Mouse (Mus musculus) B cell, adult 62 days (primary cell): ENCODE measurements around the gene Ubxn1. TPM values are rescaled to one million over a fixed set of nuclear protein-coding genes. Genes with fewer than 3 reads are reported as not detected.

Experiments
- total RNA-seq: library from RNA; stranded (reverse); gene quantifications from 4 replicates; pipeline ENCODE4 v1.2.4, GENCODE M21; 2023

The Ubxn1 gene
- 133 to 143 TPM (median 140 TPM) in 4 replicates for total RNA-seq

GRCm38 (mm10) chr19:8871267-8872186, at the start of gene Ubxn1:
Gene Ubxn1, plus strand, starts transcription at chr19:8871496.

GRCm38 (mm10) chr19:8829660-8830059, 41.6 kb upstream of the Ubxn1 start, which contains the start of gene AC129217.1:
Gene AC129217.1, plus strand, starts transcription at chr19:8829773.

DNA sequence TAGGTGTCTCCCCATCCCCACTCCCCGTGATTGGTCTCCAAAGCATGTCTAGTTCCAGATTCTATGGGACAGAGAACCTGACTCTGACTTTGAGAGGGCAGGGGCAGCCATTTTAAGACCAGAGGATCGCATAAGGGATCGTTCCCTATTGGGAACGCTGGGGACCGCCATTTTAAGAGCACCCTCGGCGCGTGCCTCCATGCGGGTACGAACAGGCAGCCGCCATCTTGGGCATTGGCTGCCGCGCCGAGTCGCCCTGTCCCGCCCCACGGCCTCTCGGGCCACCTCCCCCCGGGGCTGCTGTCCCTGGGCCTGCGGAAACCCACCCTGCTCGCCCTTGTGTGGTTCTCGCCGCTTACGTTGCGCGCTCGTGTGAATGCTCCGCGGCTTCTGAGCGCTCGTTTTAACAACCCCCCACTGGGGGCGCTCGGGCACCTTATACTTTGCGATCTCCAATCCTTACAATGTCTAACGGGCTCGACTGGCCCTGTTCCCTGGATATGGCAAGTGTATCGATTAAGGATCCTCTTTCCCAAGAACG, 34.0 kb upstream of the Ubxn1 start, which contains the start of gene Bscl2:
Gene Bscl2, plus strand, starts transcription at position 217 of the 541 bp plus-strand sequence.

DNA sequence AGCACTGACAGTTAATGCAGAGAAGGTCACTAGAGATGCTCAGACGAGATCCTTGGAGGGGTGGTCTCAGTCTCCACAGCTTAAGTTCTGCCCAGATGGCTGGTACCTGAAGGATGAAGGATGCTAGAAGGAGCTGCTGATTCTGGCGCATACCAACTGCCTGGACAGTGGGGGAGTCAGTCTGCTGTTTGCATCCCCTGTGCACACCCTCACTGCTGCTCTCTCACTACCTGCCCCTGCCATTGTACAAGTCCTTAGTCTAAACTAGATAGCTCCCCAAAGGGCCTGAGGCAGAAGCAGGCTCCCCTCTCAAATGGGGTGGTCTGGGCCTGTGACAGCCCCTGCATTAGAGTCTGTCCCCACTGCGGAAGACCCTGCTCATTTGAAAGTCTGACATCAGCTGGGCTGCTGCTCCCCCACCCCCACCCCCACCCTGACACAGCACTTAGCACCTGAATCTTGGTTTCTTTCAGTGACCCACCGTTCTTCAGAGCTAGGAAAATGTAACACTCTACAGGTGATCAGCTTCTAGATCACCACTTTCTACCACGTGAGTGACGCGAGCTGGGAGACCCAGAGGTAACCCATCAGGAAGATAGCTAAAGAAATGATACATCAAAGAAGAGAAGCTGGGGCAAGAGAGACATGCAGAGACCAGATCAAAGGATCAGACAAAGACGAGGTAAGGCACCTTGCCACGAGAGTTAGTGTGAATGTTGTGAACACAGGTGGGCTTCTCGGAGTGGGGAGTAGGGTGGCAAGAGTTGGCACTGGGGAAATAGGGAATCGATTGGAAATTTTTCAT, 32.0 kb upstream of the Ubxn1 start, which contains the start of gene Gng3:
Gene Gng3, minus strand, starts transcription at position 92 of the 805 bp plus-strand sequence.

DNA sequence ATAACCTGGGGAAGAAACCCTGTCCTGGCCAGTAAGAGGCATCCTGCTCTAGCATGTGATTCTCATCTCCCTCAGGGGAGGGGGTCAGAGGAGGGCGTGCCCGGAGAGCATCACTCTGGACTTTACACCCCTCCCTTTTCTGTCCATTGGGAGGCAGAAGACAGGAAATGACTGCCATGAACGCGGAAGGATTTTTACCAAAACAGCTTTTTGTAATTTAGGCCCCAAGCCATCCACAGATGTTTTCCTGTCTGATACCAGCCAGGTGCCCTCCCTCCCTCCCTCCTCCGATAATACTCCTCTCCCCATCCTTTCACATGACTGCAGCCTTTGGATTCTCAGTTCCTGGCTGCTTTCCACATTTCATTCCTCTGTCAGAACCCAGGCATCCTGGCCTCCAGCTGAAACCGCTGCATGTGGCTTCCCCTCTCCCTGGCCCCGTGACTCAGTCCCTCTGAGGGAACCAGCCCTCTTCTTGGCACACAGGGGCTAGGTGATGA, 20.8 kb upstream of the Ubxn1 start, which contains the start of gene Lrrn4cl:
Gene Lrrn4cl, plus strand, starts transcription at position 367 of the 500 bp plus-strand sequence.

GRCm38 (mm10) chr19:8880311-8881033, 9.2 kb downstream of the Ubxn1 start, which contains the start of gene Uqcc3:
Gene Uqcc3, minus strand, starts transcription at chr19:8880923.

GRCm38 (mm10) chr19:8883616-8884015, 12.3 kb downstream of the Ubxn1 start, which contains the start of the genes Lbhd1 and Gm49403:
Gene Lbhd1, plus strand, starts transcription at chr19:8883732.
Gene Gm49403, plus strand, starts transcription at chr19:8883930.

DNA sequence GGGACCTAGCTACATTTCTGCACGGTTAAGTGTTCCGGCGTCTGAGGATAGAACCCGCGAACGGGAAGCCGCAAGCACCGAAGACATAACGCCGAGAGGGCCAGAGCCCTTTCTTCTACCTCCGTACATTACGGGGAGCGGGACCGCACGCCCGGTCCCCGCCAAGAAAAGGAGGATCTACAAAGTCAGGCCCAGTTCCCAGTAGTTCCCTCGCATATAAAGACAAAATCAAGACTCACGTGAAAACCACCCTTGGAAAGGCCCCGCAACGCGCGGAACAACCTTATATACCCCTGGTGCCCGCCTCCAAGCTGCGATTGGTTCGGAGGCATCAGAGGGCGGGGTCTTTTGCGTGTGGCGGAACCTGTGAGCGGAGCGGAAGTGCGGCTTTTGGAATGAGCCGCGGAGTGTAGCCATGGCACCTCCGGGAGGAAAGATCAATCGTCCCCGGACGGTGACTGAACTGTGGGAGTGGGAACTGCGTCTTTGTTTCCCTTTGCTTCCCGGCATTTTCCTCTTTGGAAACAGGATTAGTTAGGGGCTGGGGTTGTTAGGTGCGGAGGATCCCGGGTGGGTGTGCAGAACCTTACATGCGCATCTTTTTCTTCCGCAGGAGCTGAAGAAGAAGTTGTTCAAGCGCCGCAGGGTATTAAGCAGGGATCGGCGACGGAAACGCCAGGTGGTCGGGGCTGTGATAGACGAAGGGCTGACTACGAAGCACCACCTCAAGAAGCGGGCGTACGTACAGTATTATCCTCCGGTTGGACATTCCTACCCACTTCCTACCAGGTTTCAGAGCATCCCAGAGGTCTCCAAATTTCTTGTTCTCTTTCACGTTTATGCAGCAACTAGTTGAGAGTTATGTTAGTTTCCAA, 17.5 kb downstream of the Ubxn1 start, which contains the start of the genes 1810009A15Rik and Gm49416:
Gene 1810009A15Rik, plus strand, starts transcription at position 343 of the 875 bp plus-strand sequence.
Gene Gm49416, plus strand, starts transcription at position 416 of the 875 bp plus-strand sequence.

GRCm38 (mm10) chr19:8892829-8893766, 21.8 kb downstream of the Ubxn1 start, which contains the start of gene Ints5:
Gene Ints5, plus strand, starts transcription at chr19:8893005.

DNA sequence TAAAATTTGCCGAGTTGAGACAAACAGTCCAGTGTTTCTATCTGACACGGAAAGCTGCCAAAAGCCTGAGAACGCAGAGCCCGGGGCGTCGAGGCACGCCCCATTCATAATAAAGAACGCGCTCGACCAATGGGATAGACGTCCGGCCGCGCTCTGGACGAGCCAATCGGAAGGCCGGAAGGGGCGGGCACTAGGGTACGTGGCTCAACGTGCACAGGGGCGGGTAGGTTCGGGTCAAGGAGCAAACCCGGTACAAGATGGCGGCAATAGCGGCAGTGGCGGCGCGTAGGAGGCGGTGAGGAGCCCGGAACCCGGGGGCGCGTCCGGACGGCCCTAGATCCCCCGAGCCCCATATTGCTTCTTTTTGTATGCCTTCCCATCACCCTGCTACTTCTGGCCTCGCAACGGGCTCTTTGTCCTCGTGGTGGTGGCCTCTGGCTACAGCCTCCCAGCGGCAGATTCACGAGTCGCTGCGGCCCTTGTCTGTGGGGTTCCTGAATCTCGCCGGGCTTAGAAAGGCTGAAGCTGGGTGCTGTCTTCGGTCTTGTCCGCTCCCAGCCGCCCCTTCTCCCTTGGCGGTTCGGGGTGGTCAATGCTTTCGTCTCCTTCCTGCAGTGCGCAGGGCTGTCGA, 26.7 kb downstream of the Ubxn1 start, which contains the start of gene Ganab:
Gene Ganab, plus strand, starts transcription at position 207 of the 631 bp plus-strand sequence.

DNA sequence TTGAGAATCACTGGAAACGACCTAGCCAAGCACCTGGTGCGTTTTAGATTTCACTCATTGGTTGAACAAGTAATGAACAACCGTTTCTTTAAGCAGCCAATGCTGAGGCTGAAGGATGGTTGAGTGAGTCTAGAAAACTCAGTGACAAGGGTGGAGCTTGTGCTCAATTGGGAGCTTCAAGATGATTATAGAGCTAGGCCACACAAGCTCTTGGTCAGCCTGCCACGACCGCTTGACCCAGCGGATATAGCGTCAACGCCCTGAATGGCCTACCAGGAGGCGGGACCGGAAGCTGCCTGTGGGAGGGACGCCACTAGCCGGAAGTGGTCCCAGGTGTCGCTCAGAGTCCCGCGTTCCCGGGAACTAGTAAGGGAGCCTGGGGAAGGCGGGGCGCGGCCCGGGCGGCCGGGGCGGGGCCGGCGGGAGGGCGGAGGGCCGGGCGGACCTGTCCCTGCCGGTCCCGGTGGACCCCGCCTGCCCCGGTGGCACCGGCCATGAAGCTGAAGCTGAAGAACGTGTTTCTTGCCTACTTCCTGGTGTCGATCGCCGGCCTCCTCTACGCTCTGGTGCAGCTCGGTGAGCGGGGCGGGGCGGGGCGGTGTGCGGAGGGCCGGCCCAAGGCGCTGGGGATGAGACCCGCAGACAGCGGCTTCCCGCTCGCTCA, 48.9 kb downstream of the Ubxn1 start, which contains the start of gene B3gat3:
Gene B3gat3, plus strand, starts transcription at position 302 of the 664 bp plus-strand sequence.

Other genes with a start within 250 kb of the Ubxn1 start
- not detected in 4 replicates for gene Chrm1, start 207.7 kb upstream of the Ubxn1 start, total RNA-seq
- gene Slc3a2, start 148.1 kb upstream of the Ubxn1 start, total RNA-seq: 230 to 247 TPM (median 235 TPM) in 4 replicates
- gene Wdr74, start 135.7 kb upstream of the Ubxn1 start, total RNA-seq: 62.8 to 83.7 TPM (median 79.5 TPM) in 4 replicates
- 3.0 to 7.4 TPM (median 4.7 TPM) in 4 replicates for gene 1700092M07Rik, start 130.8 kb upstream of the Ubxn1 start, total RNA-seq
- gene Stx5a, start 130.1 kb upstream of the Ubxn1 start, total RNA-seq: 237 to 245 TPM (median 241 TPM) in 4 replicates
- 377 to 393 TPM (median 389 TPM) in 4 replicates for gene Nxf1, start 114.4 kb upstream of the Ubxn1 start, total RNA-seq
- gene Tmem223, start 100.5 kb upstream of the Ubxn1 start, total RNA-seq: 26.2 to 31.3 TPM (median 28.9 TPM) in 4 replicates
- 63.6 to 73.3 TPM (median 71.5 TPM) in 4 replicates for gene Tmem179b, start 97.0 kb upstream of the Ubxn1 start, total RNA-seq
- gene Taf6l, start 85.1 kb upstream of the Ubxn1 start, total RNA-seq: 20.5 to 27.0 TPM (median 24.5 TPM) in 4 replicates
- 58.1 to 65.7 TPM (median 60.7 TPM) in 4 replicates for gene Polr2g, start 72.9 kb upstream of the Ubxn1 start, total RNA-seq
- 1.3 to 2.0 TPM (median 1.6 TPM) in 4 replicates for gene Zbtb3, start 68.9 kb upstream of the Ubxn1 start, total RNA-seq
- 28.9 to 33.7 TPM (median 30.1 TPM) in 4 replicates for gene Ttc9c, start 52.2 kb upstream of the Ubxn1 start, total RNA-seq
- gene Hnrnpul2, start 51.5 kb upstream of the Ubxn1 start, total RNA-seq: 104 to 114 TPM (median 109 TPM) in 4 replicates
- 6.4 to 30.3 TPM (median 16.5 TPM) in 4 replicates for gene AC129217.1, start 41.7 kb upstream of the Ubxn1 start, total RNA-seq
- gene Bscl2, start 34.0 kb upstream of the Ubxn1 start, total RNA-seq: 45.4 to 52.9 TPM (median 48.9 TPM) in 4 replicates
- gene Gng3, start 32.3 kb upstream of the Ubxn1 start, total RNA-seq: not detected in 4 replicates
- gene Lrrn4cl, start 20.7 kb upstream of the Ubxn1 start, total RNA-seq: 0.32 to 0.75 TPM (median 0.51 TPM) in 4 replicates
- gene Uqcc3, start 9.4 kb downstream of the Ubxn1 start, total RNA-seq: 20.6 to 24.9 TPM (median 22.3 TPM) in 4 replicates
- 5.1 to 16.0 TPM (median 14.2 TPM) in 4 replicates for gene Lbhd1, start 12.2 kb downstream of the Ubxn1 start, total RNA-seq
- not detected in 4 replicates for gene Gm49403, start 12.4 kb downstream of the Ubxn1 start, total RNA-seq
- gene 1810009A15Rik, start 17.4 kb downstream of the Ubxn1 start, total RNA-seq: 32.7 to 40.6 TPM (median 37.3 TPM) in 4 replicates
- 4.7 to 5.0 TPM in 2 of 4 replicates, not detected in the others for gene Gm49416, start 17.4 kb downstream of the Ubxn1 start, total RNA-seq
- 17.6 to 20.4 TPM (median 19.8 TPM) in 4 replicates for gene Ints5, start 21.5 kb downstream of the Ubxn1 start, total RNA-seq
- 148 to 156 TPM (median 152 TPM) in 4 replicates for gene Ganab, start 26.6 kb downstream of the Ubxn1 start, total RNA-seq
- gene B3gat3, start 48.9 kb downstream of the Ubxn1 start, total RNA-seq: 62.7 to 65.2 TPM (median 64.4 TPM) in 4 replicates
- 4.1 to 5.4 TPM (median 5.0 TPM) in 4 replicates for gene Rom1, start 57.9 kb downstream of the Ubxn1 start, total RNA-seq
- 90.1 to 96.3 TPM (median 93.0 TPM) in 4 replicates for gene Eml3, start 58.1 kb downstream of the Ubxn1 start, total RNA-seq
- gene Mta2, start 70.4 kb downstream of the Ubxn1 start, total RNA-seq: 193 to 211 TPM (median 196 TPM) in 4 replicates
- gene Tut1, start 82.4 kb downstream of the Ubxn1 start, total RNA-seq: 44.1 to 51.1 TPM (median 47.8 TPM) in 4 replicates
- gene Eef1g, start 95.5 kb downstream of the Ubxn1 start, total RNA-seq: 481 to 522 TPM (median 501 TPM) in 4 replicates
- 135 to 153 TPM (median 149 TPM) in 4 replicates for gene Ahnak, start 117.8 kb downstream of the Ubxn1 start, total RNA-seq
- not detected in 4 replicates for gene Scgb1a1, start 216.5 kb downstream of the Ubxn1 start, total RNA-seq